Mouse (Mus musculus) hindbrain, embryonic 13.5 days (tissue): ENCODE results near the gene Vmn1r121. TPM values are rescaled to one million over a fixed set of nuclear protein-coding genes. Genes with fewer than 3 reads are reported as not detected.
"Not testable (repeated sequence)": the region's sequence is repeated elsewhere in the genome, so short reads cannot be mapped to it uniquely, and the experiment has no call there.

Experiments
- ATAC-seq: fragments of 200-750 bp; cut with Nextera tagmentation; 2 replicates; pipeline ENCODE4 v1.8.0; 2017; ENCODE audit warnings: moderate TSS enrichment; ENCODE audit not compliant: low FRiP score
- H3K27ac ChIP-seq: fragments of 300-500 bp; sonication (generic); 2 replicates; pipeline ENCODE4 v1.5.1; 2015; ENCODE audit warnings: inconsistent platforms, mild to moderate bottlenecking, moderate library complexity
- H3K27me3 ChIP-seq: fragments of 300-500 bp; sonication (generic); 2 replicates; pipeline ENCODE4 v1.6.1; 2015; ENCODE audit warnings: mild to moderate bottlenecking, inconsistent platforms
- H3K36me3 ChIP-seq: fragments of 300-500 bp; sonication (generic); 2 replicates; pipeline ENCODE4 v1.6.1; 2015; ENCODE audit warnings: mild to moderate bottlenecking, inconsistent platforms
- H3K4me1 ChIP-seq: fragments of 300-500 bp; sonication (generic); replicated peaks from 2 replicates; pipeline ENCODE4 v1.6.1; 2015; ENCODE audit warnings: inconsistent platforms
- H3K4me2 ChIP-seq: fragments of 300-500 bp; sonication (generic); 2 replicates; pipeline ENCODE4 v1.6.1; 2015; ENCODE audit warnings: inconsistent platforms, mild to moderate bottlenecking, moderate library complexity
- H3K4me3 ChIP-seq: fragments of 300-500 bp; sonication (generic); 2 replicates; pipeline ENCODE4 v1.5.1; 2015; ENCODE audit warnings: mild to moderate bottlenecking, inconsistent platforms
- H3K9ac ChIP-seq: fragments of 300-500 bp; sonication (generic); 2 replicates; pipeline ENCODE4 v1.6.1; 2015; ENCODE audit warnings: mild to moderate bottlenecking, inconsistent platforms
- H3K9me3 ChIP-seq: fragments of 300-500 bp; sonication (generic); 2 replicates; pipeline ENCODE4 v1.6.1; 2016; ENCODE audit warnings: inconsistent platforms
- WGBS: fragments of 180-500 bp; shearing (Covaris S2); methylation state at CpG from one replicate; pipeline ENCODE4 v1.1.7; 2015; 5-methylcytosine and 5-hydroxymethylcytosine counted together
- polyA plus RNA-seq: library from polyadenylated mRNA; unstranded; fragments of >200 nt; fragmentation: Nextera tagmentation; extraction: Ambion mirVana; gene quantifications from 2 replicates; pipeline ENCODE4 v1.2.1, GENCODE M21; 2015

Vmn1r121 gene
- polyA plus RNA-seq = not detected in 2 replicates

GRCm38 (mm10) chr7:21098413-21098812 lies at the start of gene Vmn1r121:
TSS of gene Vmn1r121 (minus strand) at chr7:21098513.
- not testable (repeated sequence) for H3K27me3 ChIP-seq, H3K36me3 ChIP-seq, H3K4me3 ChIP-seq, ATAC-seq, H3K4me1 ChIP-seq, H3K27ac ChIP-seq, H3K9me3 ChIP-seq, H3K4me2 ChIP-seq, H3K9ac ChIP-seq
- WGBS = 81% methylated on average over 5 of the region's 5 CpGs

- H3K4me2 ChIP-seq, H3K4me1 ChIP-seq, H3K9me3 ChIP-seq, H3K27me3 ChIP-seq, H3K4me3 ChIP-seq, H3K27ac ChIP-seq, ATAC-seq, H3K9ac ChIP-seq, H3K36me3 ChIP-seq: not testable (repeated sequence)
- 74% methylated on average over 3 of the region's 3 CpGs for WGBS
Measured at GRCm38 (mm10) chr7:21134028-21134427, 35.7 kb upstream of the Vmn1r121 start, which contains the start of gene Vmn1r122. TSS of gene Vmn1r122 (minus strand) at chr7:21134128.

DNA sequence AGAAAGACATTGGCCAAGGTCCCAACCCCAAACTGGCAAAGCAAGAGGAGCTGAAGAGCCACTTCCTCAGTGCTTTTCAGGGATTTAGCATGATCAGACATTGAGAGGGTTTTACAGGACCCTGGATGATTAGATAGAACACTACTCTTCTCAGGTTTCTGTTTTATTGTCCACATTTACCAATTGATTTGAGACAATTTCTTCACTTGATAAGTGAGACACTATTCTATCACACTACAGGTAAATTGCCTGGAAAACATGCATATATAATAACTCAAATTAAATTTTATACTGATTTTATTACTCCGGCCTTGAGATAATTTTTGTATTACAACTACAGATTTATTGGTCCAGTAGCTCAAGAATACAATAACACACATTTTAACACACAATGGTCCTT lies 44.6 kb downstream of the Vmn1r121 start, which contains the start of gene Vmn1r120:
Vmn1r120 (minus strand) TSS at position 101 of the 400 bp plus-strand sequence.
- H3K4me1 ChIP-seq, H3K36me3 ChIP-seq, H3K4me3 ChIP-seq, H3K27ac ChIP-seq, H3K9me3 ChIP-seq, H3K27me3 ChIP-seq, H3K9ac ChIP-seq, H3K4me2 ChIP-seq, ATAC-seq: not testable (repeated sequence)
- WGBS = 80% methylated on average over 1 of the region's 1 CpGs

Other genes starting within 250 kb of the Vmn1r121 start
- not detected in 2 replicates for gene Vmn1r116, start 226.3 kb downstream of the Vmn1r121 start, polyA plus RNA-seq
- gene Vmn1r117, start 214.4 kb downstream of the Vmn1r121 start, polyA plus RNA-seq = not detected in 2 replicates
- not detected in 2 replicates for gene Vmn1r118, start 186.2 kb downstream of the Vmn1r121 start, polyA plus RNA-seq
- gene Vmn1r119, start 86.1 kb downstream of the Vmn1r121 start, polyA plus RNA-seq = not detected in 2 replicates
- not detected in 2 replicates for gene Vmn1r120, start 44.7 kb downstream of the Vmn1r121 start, polyA plus RNA-seq
- gene Vmn1r122, start 35.6 kb upstream of the Vmn1r121 start, polyA plus RNA-seq = not detected in 2 replicates
- gene Vmn1r123, start 63.7 kb upstream of the Vmn1r121 start, polyA plus RNA-seq = not detected in 2 replicates
- gene Gm5157, start 91.9 kb upstream of the Vmn1r121 start, polyA plus RNA-seq = not detected in 2 replicates
- gene Vmn1r124, start 162.1 kb upstream of the Vmn1r121 start, polyA plus RNA-seq = not detected in 2 replicates
- gene Vmn1r125, start 173.7 kb upstream of the Vmn1r121 start, polyA plus RNA-seq = not detected in 2 replicates
- gene Vmn1r126, start 203.0 kb upstream of the Vmn1r121 start, polyA plus RNA-seq = not detected in 2 replicates
- gene Vmn1r127, start 221.3 kb upstream of the Vmn1r121 start, polyA plus RNA-seq = not detected in 2 replicates